Mouse (Mus musculus) T-helper 17 cell (primary cell): ENCODE results near the gene Cldn6.

Experiments used
- in situ Hi-C, 2 experiments: fragments of 300-600 bp; cut with MboI, MseI; formaldehyde crosslinking; loops; 1 replicate in 1 of 2; 2 replicates in 1 of 2; pipeline ENCODE4 v1.15.1; 2025; ENCODE audit warnings: high pct_unique_total_duplicates in 2 of 2

Cldn6 gene

GRCm38 (mm10) chr17:23674271-23674952, 4.6 kb upstream of the Cldn6 start:
- in situ Hi-C loops, result no loop called here

DNA sequence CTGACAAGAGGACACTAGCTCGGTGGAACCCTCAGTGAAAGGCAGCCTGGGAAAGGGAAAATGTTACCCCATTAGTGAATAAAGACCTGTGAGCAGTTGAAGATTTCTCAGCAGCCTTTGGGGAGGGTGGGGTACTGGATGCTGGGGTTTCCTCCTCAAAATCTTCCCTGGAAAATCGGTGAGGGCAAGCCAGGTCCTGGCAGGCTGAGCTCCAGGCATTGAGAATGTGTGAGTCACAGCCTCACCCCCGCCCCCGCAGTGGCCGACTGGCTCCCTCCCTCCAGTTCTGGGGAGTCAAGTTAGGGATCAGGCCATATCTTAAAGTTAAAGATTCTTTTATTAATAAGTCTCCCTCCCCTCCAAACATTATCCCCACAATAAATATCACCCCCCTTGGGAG, 3.9 kb upstream of the Cldn6 start:
- in situ Hi-C loops, result no loop called here

DNA sequence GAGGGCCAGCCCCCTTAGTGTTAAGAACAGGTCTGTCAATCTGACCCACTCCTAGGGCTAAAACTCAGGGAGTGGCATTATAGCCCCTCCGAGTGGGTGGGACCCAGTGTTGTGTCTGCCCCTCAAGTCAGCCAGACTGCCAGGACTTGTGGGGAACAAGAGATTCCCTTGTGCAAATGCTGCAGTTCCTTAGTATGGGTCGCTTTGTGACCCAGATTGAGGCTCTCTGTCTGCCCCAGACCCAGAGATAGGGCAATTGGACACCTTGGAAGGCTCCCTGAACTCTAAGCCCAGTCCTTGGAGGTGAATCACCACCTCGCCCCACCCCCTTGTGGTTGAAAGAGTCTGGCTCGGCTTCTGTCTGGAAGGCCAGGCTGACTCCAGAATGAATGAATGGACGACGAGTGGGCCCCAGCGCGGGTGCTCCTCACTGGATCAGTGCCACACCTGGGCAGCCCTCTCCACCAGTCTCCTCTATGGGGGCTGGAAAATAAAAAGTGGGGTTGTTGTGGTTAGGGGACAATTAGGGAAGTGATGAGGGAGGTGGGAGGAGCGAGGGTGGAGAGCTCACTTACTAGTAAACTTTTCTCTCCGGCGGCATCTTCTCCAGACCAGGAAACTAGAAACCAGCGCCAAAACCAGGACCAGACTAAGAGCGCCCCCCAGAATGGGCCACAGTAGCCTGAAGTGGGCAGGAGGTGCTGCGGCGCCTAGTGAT, 3.3 kb upstream of the Cldn6 start:
- in situ Hi-C loops, result no loop called here

DNA sequence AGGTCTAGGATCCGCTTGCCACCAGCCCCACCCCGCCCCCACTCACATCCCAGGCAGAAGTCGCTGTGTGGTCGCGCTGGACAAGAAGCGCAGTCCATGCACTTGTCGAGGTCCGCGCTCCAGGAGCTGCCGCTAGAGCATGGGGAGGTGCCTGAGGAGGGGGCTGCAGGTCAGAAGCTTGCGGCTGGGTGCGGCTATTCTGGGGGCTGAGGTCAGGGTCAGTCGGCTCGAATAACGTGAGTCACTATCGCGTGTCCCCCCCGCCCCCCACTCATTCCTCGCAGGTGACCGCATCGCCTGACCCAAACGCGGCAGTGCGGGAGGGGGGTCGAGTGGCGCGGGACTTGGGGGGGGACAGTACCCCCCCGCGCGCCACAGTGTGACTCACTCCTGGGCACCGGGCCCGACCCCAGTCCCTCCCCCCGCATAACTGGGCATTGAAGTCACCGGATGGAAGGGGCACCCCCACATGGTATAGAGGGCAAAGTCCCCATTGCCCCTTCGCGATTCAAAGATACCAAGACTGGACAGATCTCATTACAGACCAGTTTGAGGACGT, 2.5 kb upstream of the Cldn6 start:
- in situ Hi-C loops, result no loop called here

- in situ Hi-C loops, result no loop called here
Measured at GRCm38 (mm10) chr17:23677236-23677679, 1.8 kb upstream of the Cldn6 start, which contains the start of gene Tnfrsf12a. Gene Tnfrsf12a, minus strand, starts transcription at chr17:23677468.

- in situ Hi-C loops, result no loop called here
Measured at GRCm38 (mm10) chr17:23680336-23680735, 1.3 kb downstream of the Cldn6 start.

- in situ Hi-C loops, result no loop called here
Measured at GRCm38 (mm10) chr17:23681086-23681485, 2.0 kb downstream of the Cldn6 start.

- in situ Hi-C loops, result no loop called here
Measured at GRCm38 (mm10) chr17:23682092-23682491, 3.0 kb downstream of the Cldn6 start.

- in situ Hi-C loops, result no loop called here
Measured at GRCm38 (mm10) chr17:23682530-23682929, 3.5 kb downstream of the Cldn6 start.

DNA sequence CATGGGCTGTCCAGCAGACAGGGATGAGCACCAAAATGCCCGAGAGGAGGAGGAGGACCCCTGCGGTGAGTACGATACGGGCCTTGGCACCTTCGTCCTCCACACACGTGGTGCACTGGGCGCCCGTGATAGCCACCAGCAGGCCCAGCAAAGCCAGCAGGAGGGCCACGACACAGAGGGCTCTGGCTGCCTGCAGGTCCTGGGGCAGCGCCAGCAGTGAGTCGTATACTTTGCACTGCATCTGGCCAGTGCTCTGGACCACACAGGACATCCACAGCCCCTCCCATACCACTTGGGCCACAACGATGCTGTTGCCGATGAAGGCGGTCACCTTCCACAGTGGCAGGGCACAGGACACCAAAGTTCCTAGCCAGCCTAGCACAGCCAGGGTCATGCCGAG, 4.2 kb downstream of the Cldn6 start:
- in situ Hi-C loops, result no loop called here

DNA sequence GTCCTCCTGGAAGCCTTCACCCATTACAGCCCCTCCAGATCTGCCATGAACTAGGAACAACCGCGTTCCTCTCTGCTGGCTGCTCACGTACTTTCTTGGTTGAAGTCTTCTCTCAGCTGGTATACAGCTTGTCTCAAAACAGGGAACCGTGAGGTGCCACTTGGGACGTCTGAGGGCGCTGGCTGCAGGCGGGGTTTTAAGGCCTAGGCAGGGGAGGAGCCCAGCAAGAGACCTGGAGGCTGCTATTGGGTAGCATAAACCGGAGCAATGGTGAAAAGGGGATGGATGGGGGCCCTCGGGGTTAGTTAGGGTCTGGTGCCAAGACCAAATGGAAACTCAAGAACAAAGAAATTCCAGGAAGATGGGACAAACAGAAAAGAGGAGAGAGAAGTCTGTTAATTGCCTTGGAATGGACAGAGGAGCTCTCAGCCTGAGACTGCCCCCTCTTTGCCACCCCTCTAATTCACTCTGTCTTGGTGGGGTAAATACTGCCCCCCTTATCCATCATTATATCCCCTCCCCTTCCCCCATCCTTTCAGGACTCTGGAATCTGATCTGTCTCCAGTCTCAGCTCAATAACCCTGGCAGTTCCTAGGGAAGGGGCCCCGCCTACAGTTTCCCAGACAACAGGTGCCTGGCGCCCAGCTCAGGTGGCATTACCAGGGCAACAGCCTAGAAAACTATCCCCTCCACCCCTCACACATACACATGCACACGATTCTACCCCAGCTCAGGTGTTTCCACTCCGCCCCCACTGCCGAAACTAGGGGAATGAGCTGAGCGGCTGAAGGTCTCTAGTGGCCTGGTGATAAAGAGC, 5.0 kb downstream of the Cldn6 start, which contains the start of gene Cldn9:
TSS of gene Cldn9 (minus strand) at position 171 of the 817 bp plus-strand sequence.
- in situ Hi-C loops, result no loop called here

DNA sequence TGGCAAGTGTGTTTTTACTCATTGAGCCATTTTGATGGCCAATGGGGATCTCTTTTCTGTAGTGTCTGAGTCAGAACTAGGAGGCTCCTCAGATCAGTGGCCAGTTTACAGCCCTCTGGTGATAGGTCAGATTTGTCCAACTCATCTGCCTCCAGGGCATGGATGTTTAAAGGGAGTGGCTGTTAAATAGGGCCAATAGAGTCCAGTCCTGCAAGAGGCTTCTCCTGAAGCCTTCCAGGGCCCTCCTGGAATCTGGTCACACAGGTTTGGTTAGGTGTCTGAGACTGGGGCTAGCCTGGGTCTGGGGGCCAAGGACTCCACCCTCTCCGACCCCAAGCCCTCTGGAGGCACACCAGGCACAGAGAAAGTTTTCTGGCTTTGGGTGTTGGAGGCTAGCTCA, 15.4 kb downstream of the Cldn6 start:
- in situ Hi-C loops, result no loop called here

GRCm38 (mm10) chr17:23695801-23696200, 16.8 kb downstream of the Cldn6 start:
- in situ Hi-C loops, result no loop called here

DNA sequence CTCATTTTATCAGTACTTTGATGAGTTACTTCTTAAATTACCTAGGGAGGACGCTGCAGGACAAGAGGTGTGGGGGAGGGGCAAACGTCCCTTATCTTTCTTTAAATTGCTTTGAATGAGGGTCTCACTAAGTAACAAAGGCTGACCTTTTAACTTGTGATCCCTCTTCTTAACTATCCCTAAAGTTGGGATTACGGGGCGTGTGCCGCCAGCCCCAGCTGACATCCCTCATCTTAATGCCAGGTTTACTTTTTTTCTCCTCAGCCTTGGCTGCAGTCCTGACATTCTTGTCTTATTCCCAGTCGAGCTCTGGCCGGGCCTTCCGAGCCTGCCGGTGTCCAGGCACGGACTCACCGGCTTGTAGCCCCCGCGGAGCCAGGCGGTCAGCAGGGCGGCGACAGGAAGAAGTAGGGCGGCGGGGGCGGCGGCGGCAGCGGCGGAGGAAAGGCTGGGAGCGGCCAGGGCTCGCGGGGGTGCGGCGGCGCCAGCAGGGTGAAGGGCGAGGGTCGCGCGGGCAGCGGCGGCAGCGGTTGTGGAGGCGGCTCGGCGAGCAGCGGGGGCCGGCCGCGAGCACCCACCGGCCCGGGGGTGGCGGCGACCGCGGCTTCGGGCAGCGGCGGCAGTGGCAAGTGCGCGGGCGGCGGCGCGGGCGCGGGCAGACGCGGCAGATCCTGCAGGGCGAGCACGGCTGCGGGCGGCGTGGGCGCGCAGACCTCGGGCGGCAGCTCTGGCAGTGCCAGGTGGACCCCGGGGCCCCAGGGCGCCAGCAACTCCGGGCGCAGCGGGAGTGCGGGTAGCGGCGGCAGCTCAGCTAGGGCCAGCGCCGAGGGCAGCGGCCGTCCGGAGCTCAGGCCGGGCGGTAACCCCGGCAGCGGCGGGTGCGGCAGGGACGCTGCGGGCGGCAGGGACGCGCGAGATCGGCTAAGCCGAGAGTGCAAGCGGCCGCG, 20.4 kb downstream of the Cldn6 start:
- in situ Hi-C loops, result no loop called here

GRCm38 (mm10) chr17:23700079-23700478, 21.0 kb downstream of the Cldn6 start:
- in situ Hi-C loops, result no loop called here

DNA sequence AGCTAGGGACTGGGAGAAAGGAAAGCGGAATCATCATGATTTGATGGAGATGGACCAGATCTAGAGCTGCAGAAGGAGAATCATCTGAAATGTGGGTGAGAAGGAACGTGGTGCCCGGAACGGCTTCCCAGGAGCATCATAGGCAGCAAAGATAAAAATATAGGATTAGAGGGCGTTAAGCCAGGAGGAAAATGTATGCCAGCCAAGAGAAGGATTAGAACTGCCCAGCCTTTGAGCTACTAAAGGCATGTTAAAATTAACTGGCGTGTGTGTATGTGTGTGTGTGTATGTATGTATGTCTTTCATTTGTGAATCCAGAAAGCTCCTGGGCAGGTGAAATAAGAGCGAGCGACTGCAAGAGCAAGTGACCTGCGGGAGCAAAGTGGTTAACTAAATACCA, 24.3 kb downstream of the Cldn6 start:
- in situ Hi-C loops, result no loop called here

- in situ Hi-C loops, result loop anchor here (5.0 kb wide), 1 partner anchor 37 kb away; no protein-coding TSS in a partner anchor
Measured at GRCm38 (mm10) chr17:23704741-23705140, 25.7 kb downstream of the Cldn6 start.

DNA sequence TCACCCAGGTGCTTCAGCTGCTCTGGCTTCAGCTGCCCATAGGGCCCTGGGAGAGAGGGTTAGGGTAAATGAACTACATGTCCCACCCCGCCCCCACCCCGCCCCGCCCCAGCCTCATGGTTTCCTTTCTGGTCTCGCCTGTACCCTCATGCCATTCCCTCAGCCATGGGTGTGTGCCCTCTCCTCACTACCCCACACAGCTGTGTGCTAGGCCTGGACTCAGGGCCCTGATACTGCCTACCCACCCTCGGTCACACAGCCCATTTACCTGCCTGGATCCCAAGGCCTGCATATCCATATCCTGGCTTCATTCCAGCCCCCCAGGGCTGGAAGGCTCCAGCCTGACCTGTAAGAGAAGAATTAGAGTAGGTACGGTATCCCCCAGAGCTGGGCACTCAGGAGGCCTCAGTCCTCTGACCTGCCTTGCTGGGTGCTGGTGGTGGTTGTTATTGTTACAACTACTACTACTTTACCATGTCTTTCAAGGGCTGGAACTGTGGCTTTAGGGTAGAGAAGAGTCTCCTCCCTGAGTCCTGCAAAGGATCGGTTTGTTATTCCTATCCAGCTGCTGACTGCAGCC, 26.6 kb downstream of the Cldn6 start:
- in situ Hi-C loops, result loop anchor here (5.0 kb wide), 1 partner anchor 38 kb away; no protein-coding TSS in a partner anchor

- in situ Hi-C loops, result loop anchor here (5.0 kb wide), 1 partner anchor 39 kb away; no protein-coding TSS in a partner anchor
Measured at GRCm38 (mm10) chr17:23706212-23706611, 27.2 kb downstream of the Cldn6 start.

DNA sequence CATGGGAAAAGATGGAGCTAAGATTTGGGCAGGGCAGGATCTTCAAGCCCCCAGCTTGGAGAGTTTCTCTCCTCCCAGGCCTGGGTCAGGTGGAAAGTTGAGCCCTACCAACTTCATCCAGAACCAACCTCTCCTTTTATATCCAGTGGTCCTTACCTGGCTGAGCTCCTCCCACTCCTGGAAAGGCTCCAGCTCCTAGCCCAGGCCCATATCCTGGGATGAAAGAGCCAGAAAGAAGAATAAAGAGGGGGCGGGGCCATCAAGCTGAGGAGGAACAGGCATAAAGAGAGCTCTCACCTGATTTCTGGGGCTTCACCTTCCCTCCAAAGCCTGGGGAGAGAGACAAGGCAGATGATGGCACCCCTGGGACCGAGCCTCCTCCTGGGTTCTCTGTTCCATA, 38.0 kb downstream of the Cldn6 start:
- in situ Hi-C loops, result no loop called here
